Mouse (Mus musculus): ENCODE data around the gene Bysl. TPM values are rescaled to one million over a fixed set of nuclear protein-coding genes. Genes with fewer than 3 reads are reported as not detected.

Gene Bysl
- total RNA-seq, 2 experiments from 2014 or later: 14.0 to 15.8 TPM

GRCm38 (mm10) chr17:47596162-47596838 is 15.0 kb downstream of the Bysl start:
- DNase-seq: peak; percentile 19 to 22
- intact Hi-C loops (cut with DNase I): no loop called here

- intact Hi-C loops (cut with DNase I): loop anchor here (2.0 kb wide), 2 partner anchors 13 to 73 kb away; no protein-coding TSS in a partner anchor
- peak; percentile 71 for DNase-seq
Observed at GRCm38 (mm10) chr17:47595248-47596161, 15.8 kb downstream of the Bysl start.

GRCm38 (mm10) chr17:47594969-47595247 is 16.4 kb downstream of the Bysl start:
- intact Hi-C loops (cut with DNase I): loop anchor here (1.0 to 2.0 kb wide), 3 partner anchors 14 to 84 kb away; no protein-coding TSS in a partner anchor
- DNase-seq: no peak

- peak; percentile 14 to 54 for DNase-seq
- intact Hi-C loops (cut with DNase I): loop anchor here (1.0 to 2.0 kb wide), 3 partner anchors 14 to 83 kb away; no protein-coding TSS in a partner anchor
Observed at GRCm38 (mm10) chr17:47594183-47594968, 16.9 kb downstream of the Bysl start.

GRCm38 (mm10) chr17:47593854-47594182 is 17.5 kb downstream of the Bysl start:
- intact Hi-C loops (cut with DNase I): loop anchor here (1.0 to 2.0 kb wide), 3 partner anchors 15 to 83 kb away; no protein-coding TSS in a partner anchor
- peak in 1 of 2 experiments; percentile 58 for DNase-seq

GRCm38 (mm10) chr17:47593215-47593853 is 18.0 kb downstream of the Bysl start:
- DNase-seq: peak; percentile 96 to 98
- intact Hi-C loops (cut with DNase I): no loop called here

GRCm38 (mm10) chr17:47591073-47591472 is 20.2 kb downstream of the Bysl start:
- DNase-seq: no peak

GRCm38 (mm10) chr17:47588517-47588916 is 22.8 kb downstream of the Bysl start:
- DNase-seq: no peak
- intact Hi-C loops (cut with DNase I): no loop called here

More at GRCm38 (mm10) chr17:47591073-47591472, 20.2 kb downstream of the Bysl start:
- intact Hi-C loops (cut with DNase I): no loop called here

GRCm38 (mm10) chr17:47580962-47581361 is 30.3 kb downstream of the Bysl start:
- intact Hi-C loops (cut with DNase I): no loop called here
- no peak for DNase-seq

GRCm38 (mm10) chr17:47578655-47579054 is 32.6 kb downstream of the Bysl start:
- DNase-seq: no peak
- intact Hi-C loops (cut with DNase I): no loop called here

- intact Hi-C loops (cut with DNase I): no loop called here
- peak; percentile 30 to 32 for DNase-seq
Observed at GRCm38 (mm10) chr17:47574830-47575229, 36.5 kb downstream of the Bysl start.

GRCm38 (mm10) chr17:47574028-47574427 is 37.3 kb downstream of the Bysl start:
- intact Hi-C loops (cut with DNase I): no loop called here
- DNase-seq: no peak

GRCm38 (mm10) chr17:47572436-47572835 is 38.9 kb downstream of the Bysl start:
- intact Hi-C loops (cut with DNase I): no loop called here
- no peak for DNase-seq

- intact Hi-C loops (cut with DNase I): no loop called here
- DNase-seq: no peak
Observed at GRCm38 (mm10) chr17:47571621-47572020, 39.7 kb downstream of the Bysl start.

GRCm38 (mm10) chr17:47568951-47569527 is 42.3 kb downstream of the Bysl start:
- intact Hi-C loops (cut with DNase I): no loop called here
- DNase-seq: no peak

- intact Hi-C loops (cut with DNase I): no loop called here
- DNase-seq: no peak
Observed at GRCm38 (mm10) chr17:47568389-47568788, 42.9 kb downstream of the Bysl start.

- DNase-seq: peak; percentile 29 to 30
- intact Hi-C loops (cut with DNase I): no loop called here
Observed at GRCm38 (mm10) chr17:47567271-47567670, 44.0 kb downstream of the Bysl start.

- intact Hi-C loops (cut with DNase I): no loop called here
Observed at GRCm38 (mm10) chr17:47566133-47566532, 45.2 kb downstream of the Bysl start.

GRCm38 (mm10) chr17:47564612-47565011 is 46.7 kb downstream of the Bysl start:
- intact Hi-C loops (cut with DNase I): no loop called here
- no peak for DNase-seq

More at GRCm38 (mm10) chr17:47566133-47566532, 45.2 kb downstream of the Bysl start:
- no peak for DNase-seq

GRCm38 (mm10) chr17:47562875-47563274 is 48.4 kb downstream of the Bysl start:
- intact Hi-C loops (cut with DNase I): no loop called here
- DNase-seq: no peak

Measured in heart, postnatal 14 days (tissue).